Mouse (Mus musculus) erythroblast, embryonic 14.5 days (primary cell): ENCODE measurements around the gene Slco2a1.

Experiments used
- GATA1 ChIP-seq: IDR thresholded peaks from 2 replicates; pipeline ENCODE4 v1.6.1; 2012; ENCODE audit warnings: low read length, inconsistent platforms, mixed read lengths
- TAL1 ChIP-seq: IDR thresholded peaks from 3 replicates; pipeline ENCODE4 v1.6.1; 2012; ENCODE audit warnings: low read length, inconsistent platforms, mixed read lengths

- TF ChIP-seq GATA1: no peak
- TF ChIP-seq TAL1: no peak
Observed at GRCm38 (mm10) chr9:103112471-103113271, 124.2 kb downstream of the Slco2a1 start.
